Mouse (Mus musculus): ENCODE data around the gene Gm4881. TPM values are rescaled to one million over a fixed set of nuclear protein-coding genes. Genes with fewer than 3 reads are reported as not detected.
"Not testable (repeated sequence)": the region's sequence is repeated elsewhere in the genome, so short reads cannot be mapped to it uniquely, and the experiment has no call there.

Gene Gm4881
- polyA plus RNA-seq, 1 experiment = 0.37 TPM

DNA sequence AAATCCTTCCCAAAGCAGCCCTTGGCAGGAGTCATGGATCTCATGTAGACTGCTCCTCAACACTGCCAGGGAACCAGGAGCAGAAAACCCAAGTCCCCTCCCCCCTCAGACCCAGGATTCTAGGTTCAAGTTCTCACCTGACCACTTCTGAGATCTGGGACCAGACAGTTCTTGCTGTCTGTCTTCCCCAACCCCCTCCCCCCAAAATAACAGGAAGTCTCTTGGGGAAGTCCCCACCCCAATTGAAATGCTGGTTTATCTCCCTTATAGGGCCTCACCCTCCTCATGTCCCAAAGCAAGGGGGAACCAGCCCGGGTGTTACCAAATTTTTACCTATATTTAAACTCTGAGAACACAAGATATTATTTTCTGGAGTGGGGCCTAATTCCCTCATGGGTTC is 42.5 kb downstream of the Gm4881 start:
- TF ChIP-seq GATA1 (IDR thresholded peaks at IDR 0.05; ENCODE audit: borderline replicate concordance, low read length) (no peak), FLI1 (IDR thresholded peaks at IDR 0.05; ENCODE audit: low read length) (no peak)
- Histone ChIP-seq H3K9me3 (no peaks in the 10 kb centered on the region), H3K4me3 (replicated peaks) (no peak overlapping the region), H3K27me3 (replicated peaks) (no peaks in the 10 kb centered on the region), H3K36me3 (replicated peaks; ENCODE audit: low read length) (peaks cover 15% of the 10 kb centered on the region), H3K4me1 (peaks cover 52% of the 10 kb centered on the region)

DNA sequence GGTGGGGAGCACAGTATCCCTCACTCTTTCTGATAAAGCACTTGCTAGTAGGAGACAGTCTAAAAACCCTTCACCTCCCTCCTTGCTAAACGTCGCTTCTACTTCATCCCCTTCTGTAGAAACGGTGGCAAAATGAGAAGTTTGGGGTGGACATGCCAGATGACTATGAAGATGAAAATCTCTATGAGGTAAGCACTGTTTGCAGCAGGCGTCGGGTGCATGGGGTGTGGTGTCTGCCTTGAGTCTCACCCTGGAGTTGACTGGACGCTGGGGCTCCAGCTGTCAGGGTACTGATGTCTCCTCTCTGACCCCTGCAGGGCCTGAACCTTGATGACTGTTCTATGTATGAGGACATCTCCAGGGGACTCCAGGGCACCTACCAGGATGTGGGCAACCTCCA is 43.2 kb downstream of the Gm4881 start:
- Histone ChIP-seq H3K4me3 (replicated peaks) (no peak overlapping the region), H3K4me1 (peaks cover 44% of the 10 kb centered on the region), H3K36me3 (replicated peaks; ENCODE audit: low read length) (peaks cover 7% of the 10 kb centered on the region), H3K9me3 (no peaks in the 10 kb centered on the region), H3K27me3 (replicated peaks) (no peaks in the 10 kb centered on the region)
- TF ChIP-seq GATA1 (IDR thresholded peaks at IDR 0.05; ENCODE audit: borderline replicate concordance, low read length) = no peak
- no peak for TF ChIP-seq FLI1 (IDR thresholded peaks at IDR 0.05; ENCODE audit: low read length)

DNA sequence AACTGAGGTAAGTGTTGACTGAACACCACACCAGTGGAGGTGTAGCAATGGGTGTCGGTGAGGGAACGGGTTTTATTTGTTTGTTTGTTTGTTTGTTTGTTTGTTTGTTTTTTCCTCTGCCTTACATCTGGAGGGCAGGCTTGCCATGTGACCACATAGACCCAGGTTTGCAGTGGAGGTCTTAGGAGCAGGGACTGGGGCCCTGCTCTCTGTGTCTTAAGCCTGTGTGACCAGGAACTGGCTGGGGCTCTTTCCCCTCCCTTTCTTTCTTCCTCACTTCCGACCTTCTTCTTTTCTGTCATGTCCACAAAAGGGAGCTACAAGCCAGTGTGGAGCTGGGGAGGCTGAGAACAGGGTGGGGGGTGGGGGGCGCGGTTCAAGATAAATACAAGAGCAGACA is 46.3 kb downstream of the Gm4881 start:
- Histone ChIP-seq H3K36me3 (replicated peaks; ENCODE audit: low read length) (peaks cover 2% of the 10 kb centered on the region), H3K4me3 (replicated peaks) (no peak overlapping the region), H3K27me3 (replicated peaks) (no peaks in the 10 kb centered on the region), H3K9me3 (no peaks in the 10 kb centered on the region), H3K4me1 (peaks cover 28% of the 10 kb centered on the region)
- TF ChIP-seq FLI1 (IDR thresholded peaks at IDR 0.05; ENCODE audit: low read length) (no peak), GATA1 (IDR thresholded peaks at IDR 0.05; ENCODE audit: borderline replicate concordance, low read length) (no peak)

DNA sequence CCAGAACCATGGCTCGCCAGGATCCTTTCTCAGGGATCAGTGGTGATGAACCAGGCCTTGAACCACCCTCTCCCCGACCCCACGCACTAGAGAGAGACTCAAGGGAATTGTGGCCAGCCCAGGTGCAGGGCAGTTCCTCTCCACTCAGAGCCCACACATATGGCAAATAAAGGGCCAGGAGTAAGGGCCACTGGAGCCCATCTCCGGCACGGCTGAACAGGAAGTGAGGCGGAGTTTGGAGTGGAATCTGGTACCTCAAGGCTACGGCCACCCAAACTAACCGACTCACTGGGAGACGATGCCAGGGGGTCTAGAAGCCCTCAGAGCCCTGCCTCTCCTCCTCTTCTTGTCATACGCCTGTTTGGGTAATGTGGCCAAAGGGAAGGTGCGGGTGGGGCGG is 47.1 kb downstream of the Gm4881 start, which contains the start of gene Cd79a:
Gene Cd79a (plus strand): TSS at position 158 of the 400 bp plus-strand sequence.
- no peaks in the 10 kb centered on the region for H3K27me3 ChIP-seq (replicated peaks)
- peaks cover 2% of the 10 kb centered on the region for H3K36me3 ChIP-seq (replicated peaks; ENCODE audit: low read length)
- TF ChIP-seq GATA1 (IDR thresholded peaks at IDR 0.05; ENCODE audit: borderline replicate concordance, low read length) (no peak), FLI1 (IDR thresholded peaks at IDR 0.05; ENCODE audit: low read length) (no peak)
- H3K9me3 ChIP-seq = no peaks in the 10 kb centered on the region
- peaks cover 23% of the 10 kb centered on the region for H3K4me1 ChIP-seq
- H3K4me3 ChIP-seq (replicated peaks) = no peak within 1 kb of the TSS

DNA sequence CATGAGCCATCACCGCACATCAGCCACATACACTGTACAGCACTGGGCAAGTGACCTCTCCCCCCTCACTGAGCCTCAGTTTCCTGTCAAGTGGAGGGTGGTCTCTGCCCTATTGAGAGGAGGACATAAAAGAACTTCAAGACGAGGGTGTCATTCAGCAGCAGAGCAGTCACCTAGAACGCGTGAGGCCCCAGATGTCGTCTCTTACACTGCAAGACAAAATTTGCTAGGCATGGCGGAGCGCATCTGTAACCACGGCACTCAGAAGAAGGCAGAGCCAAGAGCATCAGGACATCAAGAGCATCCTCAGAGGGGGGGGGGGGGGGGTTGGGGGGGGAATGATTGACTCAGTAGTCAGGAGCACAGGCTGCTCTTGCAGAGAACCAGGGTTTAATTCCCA is 48.0 kb downstream of the Gm4881 start:
- peaks cover 16% of the 10 kb centered on the region for H3K4me1 ChIP-seq
- no peaks in the 10 kb centered on the region for H3K27me3 ChIP-seq (replicated peaks)
- H3K4me3 ChIP-seq (replicated peaks) = no peak overlapping the region
- H3K9me3 ChIP-seq = no peaks in the 10 kb centered on the region
- no peak for TF ChIP-seq GATA1 (IDR thresholded peaks at IDR 0.05; ENCODE audit: borderline replicate concordance, low read length)
- no peak for TF ChIP-seq FLI1 (IDR thresholded peaks at IDR 0.05; ENCODE audit: low read length)
- peaks cover 6% of the 10 kb centered on the region for H3K36me3 ChIP-seq (replicated peaks; ENCODE audit: low read length)

DNA sequence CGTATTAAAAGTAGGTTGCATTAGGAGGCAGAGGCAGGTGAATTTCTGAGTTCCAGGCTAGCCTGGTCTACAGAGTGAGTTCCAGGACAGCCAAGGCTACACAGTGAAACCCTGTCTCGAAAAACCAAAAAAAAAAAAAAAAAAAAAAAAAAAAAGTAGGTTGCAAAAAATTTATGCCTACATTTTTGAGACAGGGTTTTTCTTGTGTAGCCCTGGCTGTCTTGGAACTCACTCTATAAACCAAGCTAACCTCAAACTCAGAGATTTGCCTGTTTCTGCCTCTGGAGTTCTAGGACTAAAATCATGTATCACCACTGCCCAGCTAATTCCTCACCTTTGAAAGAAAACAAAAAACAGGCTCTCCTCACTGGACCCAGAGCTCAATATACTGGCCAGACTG is 48.5 kb downstream of the Gm4881 start:
- H3K27me3 ChIP-seq (replicated peaks); H3K9me3 ChIP-seq; H3K4me3 ChIP-seq (replicated peaks): not testable (repeated sequence)
- Histone ChIP-seq H3K36me3 (replicated peaks; ENCODE audit: low read length) (peaks cover 11% of the 10 kb centered on the region), H3K4me1 (peaks cover 14% of the 10 kb centered on the region)

DNA sequence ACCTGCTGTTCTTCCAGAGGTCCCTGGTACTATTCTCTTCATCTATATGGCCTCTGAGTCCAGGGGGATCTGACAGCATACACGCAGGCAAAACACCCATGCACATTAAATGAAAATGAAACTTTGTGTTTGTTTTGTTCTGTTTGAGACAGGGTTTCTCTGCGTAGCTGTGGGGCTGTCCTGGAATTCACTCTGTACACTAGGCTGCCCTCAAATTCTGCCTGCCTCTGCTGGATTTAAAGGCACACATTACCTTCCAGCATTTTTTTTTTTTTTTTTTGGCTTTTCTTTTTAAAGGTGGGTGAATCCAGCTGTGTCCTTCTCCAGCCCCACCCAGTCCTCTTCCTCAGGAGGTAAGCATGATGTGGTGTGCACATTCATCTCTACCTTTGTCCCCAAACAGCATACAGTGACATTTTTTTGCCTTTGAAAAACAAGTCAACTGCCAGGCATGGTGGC is 52.1 kb downstream of the Gm4881 start:
- H3K4me1 ChIP-seq = peaks cover 27% of the 10 kb centered on the region
- no peaks in the 10 kb centered on the region for H3K9me3 ChIP-seq
- TF ChIP-seq GATA1 (IDR thresholded peaks at IDR 0.05; ENCODE audit: borderline replicate concordance, low read length) (no peak), FLI1 (IDR thresholded peaks at IDR 0.05; ENCODE audit: low read length) (no peak)
- no peak overlapping the region for H3K4me3 ChIP-seq (replicated peaks)
- H3K36me3 ChIP-seq (replicated peaks; ENCODE audit: low read length) = peaks cover 47% of the 10 kb centered on the region
- no peaks in the 10 kb centered on the region for H3K27me3 ChIP-seq (replicated peaks)

DNA sequence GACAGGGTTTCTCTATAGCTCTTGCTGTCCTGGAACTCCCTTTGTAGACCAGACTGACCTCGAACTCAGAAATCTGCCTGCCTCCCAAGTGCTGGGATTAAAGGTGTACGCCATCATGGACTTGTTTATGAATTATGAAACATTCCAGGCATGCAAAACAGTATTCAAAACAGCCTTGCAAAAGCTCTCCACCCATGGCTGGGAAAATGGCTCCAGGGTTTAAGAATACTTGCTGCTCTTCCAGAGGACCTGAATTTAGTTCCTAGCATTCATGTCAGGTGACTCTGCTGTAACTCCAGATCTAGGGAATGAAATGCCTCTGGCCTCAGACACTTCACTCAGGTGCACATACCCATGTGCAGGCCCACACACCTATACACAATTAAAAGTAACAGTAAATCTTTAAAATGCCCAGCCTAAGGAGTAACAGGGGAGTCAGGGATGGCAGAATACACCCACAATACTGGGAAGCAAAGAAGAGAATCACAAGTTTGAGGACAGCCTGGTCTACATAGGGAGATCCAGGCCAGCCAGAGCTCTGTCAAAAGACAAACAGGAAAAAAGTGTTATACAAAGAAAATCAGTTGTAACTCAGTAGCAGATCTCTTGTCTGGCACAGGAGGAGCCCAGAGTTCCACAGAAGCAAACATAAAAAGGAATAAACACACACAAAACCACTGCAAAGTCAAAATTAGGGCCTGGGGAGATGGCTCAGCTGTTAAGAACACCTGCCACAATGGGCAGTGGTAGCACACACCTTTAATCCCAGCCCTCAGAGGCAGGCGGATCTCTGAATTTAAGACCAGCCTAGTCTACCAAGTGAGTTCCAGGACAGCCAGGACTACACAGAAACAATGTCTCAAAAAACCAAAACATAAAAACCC is 52.8 kb downstream of the Gm4881 start:
- Histone ChIP-seq H3K4me1 (peaks cover 32% of the 10 kb centered on the region), H3K9me3 (no peaks in the 10 kb centered on the region), H3K27me3 (replicated peaks) (no peaks in the 10 kb centered on the region), H3K36me3 (replicated peaks; ENCODE audit: low read length) (peaks cover 53% of the 10 kb centered on the region), H3K4me3 (replicated peaks) (no peak overlapping the region)
- no peak for TF ChIP-seq GATA1 (IDR thresholded peaks at IDR 0.05; ENCODE audit: borderline replicate concordance, low read length)

DNA sequence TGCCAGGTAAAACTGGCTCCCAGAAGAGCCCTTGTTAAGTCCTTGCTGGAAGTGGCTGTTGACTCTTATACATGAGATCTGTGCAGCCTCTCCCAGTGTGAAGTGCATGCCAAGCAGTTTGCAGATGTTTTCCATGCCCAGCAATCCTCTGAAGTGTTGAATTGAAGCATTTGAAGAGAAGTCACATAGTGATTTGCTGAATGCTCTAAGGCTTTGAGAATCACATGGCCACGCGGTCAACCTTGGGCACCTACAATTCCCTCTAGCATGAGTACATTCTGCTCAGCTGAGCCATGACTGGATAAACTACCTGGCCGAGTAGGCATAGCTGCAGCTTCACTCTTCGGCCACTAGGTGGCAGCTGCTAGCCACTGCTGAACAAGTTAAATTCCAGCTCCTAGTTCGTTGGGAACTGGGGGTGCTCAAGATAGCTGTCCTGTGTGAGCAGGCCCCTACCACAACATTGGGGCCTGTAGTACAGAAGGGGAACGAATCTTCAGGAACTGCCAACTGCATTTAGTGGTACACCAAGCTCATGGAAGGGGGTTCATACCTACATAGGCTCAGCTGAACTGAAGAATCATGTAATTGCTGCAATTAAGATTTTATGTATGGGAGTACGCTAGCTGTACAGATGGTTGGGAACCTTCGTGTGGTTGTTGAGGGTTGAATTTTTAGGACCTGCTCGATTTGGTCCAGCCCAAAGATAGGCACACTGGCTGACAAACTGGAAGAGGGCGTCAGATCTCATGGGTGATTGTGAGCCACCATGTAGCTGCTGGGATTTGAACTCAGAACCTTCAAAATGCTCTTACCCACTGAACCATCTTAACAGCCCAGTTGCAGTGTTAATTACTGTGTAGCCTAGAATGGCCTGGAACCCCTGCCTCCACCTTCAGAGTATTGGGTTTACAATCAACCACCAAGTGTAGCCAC is 53.7 kb downstream of the Gm4881 start:
- peaks cover 63% of the 10 kb centered on the region for H3K36me3 ChIP-seq (replicated peaks; ENCODE audit: low read length)
- peaks cover 42% of the 10 kb centered on the region for H3K4me1 ChIP-seq
- H3K9me3 ChIP-seq = no peaks in the 10 kb centered on the region
- TF ChIP-seq GATA1 (IDR thresholded peaks at IDR 0.05; ENCODE audit: borderline replicate concordance, low read length) = no peak
- no peak for TF ChIP-seq FLI1 (IDR thresholded peaks at IDR 0.05; ENCODE audit: low read length)
- no peak overlapping the region for H3K4me3 ChIP-seq (replicated peaks)
- H3K27me3 ChIP-seq (replicated peaks) = no peaks in the 10 kb centered on the region

All from megakaryocyte, embryonic 14.5 days (primary cell).